ENCODE assay signal across 8 mouse cellular contexts in genomic region chr1:159390049-159390448, GRCm38 (mm10).
A peak's percentile ranks its signal among the peaks of the same experiment; 100 is the strongest.
DNase-seq lines count a peak whose midpoint lies in the region; ATAC-seq and TF ChIP-seq lines count a peak whose summit lies in the region.

No protein-coding gene starts in this region.

- H3K9ac ChIP-seq in forebrain, embryonic 11.5 days (ENCODE audit: low read length) = no peak overlapping the region
- no peak overlapping the region for H3K9ac ChIP-seq in forebrain, embryonic 13.5 days
- H3K9ac ChIP-seq in midbrain, embryonic 11.5 days (ENCODE audit: low read length) = no peak overlapping the region

- no peak overlapping the region for H3K4me2 ChIP-seq in forebrain, embryonic 11.5 days (ENCODE audit: low read depth, low read length, severe bottlenecking)
- no peak overlapping the region for H3K4me2 ChIP-seq in forebrain, embryonic 13.5 days
- no peak overlapping the region for H3K4me2 ChIP-seq in midbrain, embryonic 11.5 days

- H3K4me3 ChIP-seq in forebrain, embryonic 11.5 days (ENCODE audit: low read depth, low read length) = no peak overlapping the region
- no peak overlapping the region for H3K4me3 ChIP-seq in forebrain, embryonic 13.5 days
- no peak overlapping the region for H3K4me3 ChIP-seq in embryonic fibroblast, embryonic 13.5 days (ENCODE audit: insufficient read depth, low read length)
- no peak overlapping the region for H3K4me3 ChIP-seq in midbrain, embryonic 11.5 days (ENCODE audit: low read depth, low read length)

- H3K4me1 ChIP-seq in forebrain, embryonic 11.5 days (replicated peaks; ENCODE audit: control insufficient read depth, insufficient read depth, low read length) = peaks cover 3% of the 10 kb centered on the region; the same call in 1 of the 2 replicates
- H3K4me1 ChIP-seq in forebrain, embryonic 13.5 days = 0 out of 2 replicates have a peak, but pooled peaks cover 6% of the 10 kb centered on the region
- H3K4me1 ChIP-seq in embryonic fibroblast, embryonic 13.5 days (ENCODE audit: control insufficient read depth, insufficient read depth, low read length) = peaks cover 12% of the 10 kb centered on the region
- no peaks in the 10 kb centered on the region for H3K4me1 ChIP-seq in midbrain, embryonic 11.5 days (ENCODE audit: control insufficient read depth, insufficient read depth, low read length)

- no peaks in the 10 kb centered on the region for H3K36me3 ChIP-seq in forebrain, embryonic 11.5 days (ENCODE audit: control insufficient read depth, insufficient read depth, low read length)
- no peaks in the 10 kb centered on the region for H3K36me3 ChIP-seq in forebrain, embryonic 13.5 days (ENCODE audit: poor library complexity, severe bottlenecking)
- H3K36me3 ChIP-seq in midbrain, embryonic 11.5 days (ENCODE audit: control insufficient read depth, insufficient read depth, low read length) = no peaks in the 10 kb centered on the region

- peak; percentile 62 for ATAC-seq in forebrain, embryonic 11.5 days (replicated peaks; ENCODE audit: low FRiP score)
- no peak; the same call in 1 of the 2 replicates for ATAC-seq in forebrain, embryonic 13.5 days
- ATAC-seq in hematopoietic stem cell, adult 5-6 weeks (replicated peaks in 1 of 2; ENCODE audit: insufficient read depth in 1 of 2, low FRiP score in 2 of 2, low TSS enrichment in 1 of 2, low read depth in 1 of 2, poor library complexity in 2 of 2, severe bottlenecking in 2 of 2) = peak; percentile 85 to 86
- peak; percentile 44; the same call in 1 of the 2 replicates for ATAC-seq in midbrain, embryonic 11.5 days (ENCODE audit: low FRiP score)

- no peaks in the 10 kb centered on the region for H3K27me3 ChIP-seq in forebrain, embryonic 11.5 days (ENCODE audit: control insufficient read depth, insufficient read depth, low read length)
- no peaks in the 10 kb centered on the region for H3K27me3 ChIP-seq in forebrain, embryonic 13.5 days
- no peaks in the 10 kb centered on the region for H3K27me3 ChIP-seq in midbrain, embryonic 11.5 days (ENCODE audit: control insufficient read depth, insufficient read depth, low read length)

- peak; percentile 59; the same call in 1 of the 2 replicates for TF ChIP-seq CTCF in embryonic fibroblast, embryonic 13.5 days (IDR thresholded peaks at IDR 0.05; ENCODE audit: borderline replicate concordance, insufficient read depth, low read length)

- peak; percentile 83 for DNase-seq in forebrain, embryonic 11.5 days (ENCODE audit: low spot score)
- DNase-seq in adrenal gland, postnatal 4 days (ENCODE audit: low spot score in 2 of 2) = peak; percentile 32 to 40
- DNase-seq in left cerebral cortex, adult 18-20 months (ENCODE audit: low spot score in 2 of 2) = peak; percentile 83 to 89
- peak; percentile 94 for DNase-seq in midbrain, embryonic 11.5 days (ENCODE audit: low spot score, missing footprints)
- peak; percentile 53 to 75 for DNase-seq in spleen, postnatal 10 days (ENCODE audit: low spot score in 2 of 2)

- no peak overlapping the region for H3K27ac ChIP-seq in forebrain, embryonic 11.5 days (ENCODE audit: low read depth, low read length)
- H3K27ac ChIP-seq in forebrain, embryonic 13.5 days = no peak overlapping the region
- H3K27ac ChIP-seq in embryonic fibroblast, embryonic 13.5 days (ENCODE audit: insufficient read depth, low read length) = no peak overlapping the region
- no peak overlapping the region for H3K27ac ChIP-seq in midbrain, embryonic 11.5 days (ENCODE audit: low read depth, low read length)

- no peak for TF ChIP-seq POLR2A in embryonic fibroblast, embryonic 13.5 days (IDR thresholded peaks at IDR 0.05; ENCODE audit: low read depth, low read length)

- no peaks in the 10 kb centered on the region for H3K9me3 ChIP-seq in forebrain, embryonic 11.5 days (ENCODE audit: control insufficient read depth, low read length)
- no peaks in the 10 kb centered on the region for H3K9me3 ChIP-seq in forebrain, embryonic 13.5 days (replicated peaks)
- H3K9me3 ChIP-seq in midbrain, embryonic 11.5 days (ENCODE audit: control insufficient read depth, low read length) = no peaks in the 10 kb centered on the region

- 15% methylated on average over 14 of the region's 14 CpGs for WGBS in forebrain, embryonic 11.5 days
- 15% methylated on average over 13 of the region's 14 CpGs for WGBS in forebrain, embryonic 13.5 days
- WGBS in midbrain, embryonic 11.5 days = 18% methylated on average over 14 of the region's 14 CpGs

Comparison
In these comparisons a context has a peak if more than half of its experiments do, and no peak if none do; other contexts are left out.
1. DNase-seq: peak in every context shown above with its lines; median percentile 94 in midbrain, embryonic 11.5 days; 86 in left cerebral cortex, adult 18-20 months; 83 in forebrain, embryonic 11.5 days; 64 in spleen, postnatal 10 days; 36 in adrenal gland, postnatal 4 days.